Mouse (Mus musculus): ENCODE results near the gene Adam6b. TPM values are rescaled to one million over a fixed set of nuclear protein-coding genes. Genes with fewer than 3 reads are reported as not detected.
"Not testable (repeated sequence)": the region's sequence is repeated elsewhere in the genome, so short reads cannot be mapped to it uniquely, and the experiment has no call there.

The Adam6b gene
- 0.11 TPM in 1 of 2 replicates, not detected in the other for polyA plus RNA-seq (2012; rRNA removed)

DNA sequence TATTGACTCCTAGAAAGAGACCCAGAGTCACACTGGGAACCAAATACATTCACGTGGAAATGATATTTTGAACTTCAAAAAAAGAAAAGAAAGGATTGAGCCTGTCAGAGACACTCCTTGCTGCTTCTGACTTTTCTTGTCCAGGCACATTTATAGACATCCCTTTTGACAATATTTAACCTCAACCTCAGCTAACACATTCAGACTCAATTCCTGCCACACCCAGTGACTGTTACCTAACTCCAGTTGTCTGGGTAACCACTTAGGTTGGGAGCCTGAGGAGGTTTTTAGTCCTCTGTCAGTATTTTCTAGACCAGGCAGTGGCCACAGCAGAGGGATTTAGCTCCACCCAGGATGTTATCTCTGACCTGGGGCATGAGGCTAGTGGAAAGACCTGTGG, at the start of gene Adam6b:
Gene Adam6b (plus strand): TSS at position 301 of the 400 bp plus-strand sequence.
- H3K4me1 ChIP-seq (replicated peaks; ENCODE audit: control insufficient read depth, insufficient read depth, low read length); H3K36me3 ChIP-seq (ENCODE audit: control insufficient read depth, insufficient read depth, low read length); H3K27ac ChIP-seq (ENCODE audit: control insufficient read depth, insufficient read depth, low read length); H3K27me3 ChIP-seq (ENCODE audit: control insufficient read depth, insufficient read depth, low read length); H3K4me3 ChIP-seq (ENCODE audit: control insufficient read depth, insufficient read depth, low read length); DNase-seq: not testable (repeated sequence)
- WGBS, result 70% methylated on average over 1 of the region's 1 CpGs

GRCm38 (mm10) chr12:113446061-113446460, 43.2 kb upstream of the Adam6b start:
- H3K36me3 ChIP-seq (ENCODE audit: control insufficient read depth, insufficient read depth, low read length), result no peaks in the 10 kb centered on the region
- H3K27ac ChIP-seq (ENCODE audit: control insufficient read depth, insufficient read depth, low read length), result no peak overlapping the region
- peaks cover 18% of the 10 kb centered on the region for H3K4me1 ChIP-seq (replicated peaks; ENCODE audit: control insufficient read depth, insufficient read depth, low read length)
- TF ChIP-seq CTCF (IDR thresholded peaks at IDR 0.05; ENCODE audit: borderline replicate concordance, control insufficient read depth, extremely low read depth, insufficient read depth, low read length, poor library complexity), result no peak
- no peak for TF ChIP-seq POLR2A (IDR thresholded peaks at IDR 0.05; ENCODE audit: control insufficient read depth, extremely low read depth, insufficient read depth, low read length, poor library complexity)
- H3K4me3 ChIP-seq (ENCODE audit: control insufficient read depth, insufficient read depth, low read length), result no peak overlapping the region
- peak; percentile 38 for DNase-seq
- no peaks in the 10 kb centered on the region for H3K27me3 ChIP-seq (ENCODE audit: control insufficient read depth, insufficient read depth, low read length)
- 0% methylated on average over 1 of the region's 1 CpGs for WGBS

GRCm38 (mm10) chr12:113476164-113476563, 13.1 kb upstream of the Adam6b start:
- TF ChIP-seq CTCF (IDR thresholded peaks at IDR 0.05; ENCODE audit: borderline replicate concordance, control insufficient read depth, extremely low read depth, insufficient read depth, low read length, poor library complexity) (no peak), POLR2A (IDR thresholded peaks at IDR 0.05; ENCODE audit: control insufficient read depth, extremely low read depth, insufficient read depth, low read length, poor library complexity) (no peak)
- Histone ChIP-seq H3K27ac (ENCODE audit: control insufficient read depth, insufficient read depth, low read length) (no peak overlapping the region), H3K36me3 (ENCODE audit: control insufficient read depth, insufficient read depth, low read length) (no peaks in the 10 kb centered on the region), H3K4me1 (replicated peaks; ENCODE audit: control insufficient read depth, insufficient read depth, low read length) (peaks cover 6% of the 10 kb centered on the region), H3K27me3 (ENCODE audit: control insufficient read depth, insufficient read depth, low read length) (no peaks in the 10 kb centered on the region), H3K4me3 (ENCODE audit: control insufficient read depth, insufficient read depth, low read length) (no peak overlapping the region)
- no peak for DNase-seq
- WGBS, result 92% methylated on average over 2 of the region's 2 CpGs

- H3K4me3 ChIP-seq (ENCODE audit: control insufficient read depth, insufficient read depth, low read length), result no peak overlapping the region
- H3K27ac ChIP-seq (ENCODE audit: control insufficient read depth, insufficient read depth, low read length), result no peak overlapping the region
- peaks cover 4% of the 10 kb centered on the region; the same call in 1 of the 2 replicates for H3K4me1 ChIP-seq (replicated peaks; ENCODE audit: control insufficient read depth, insufficient read depth, low read length)
- no peaks in the 10 kb centered on the region for H3K27me3 ChIP-seq (ENCODE audit: control insufficient read depth, insufficient read depth, low read length)
- DNase-seq, result no peak
- WGBS, result 83% methylated on average over 2 of the region's 2 CpGs
- TF ChIP-seq POLR2A (IDR thresholded peaks at IDR 0.05; ENCODE audit: control insufficient read depth, extremely low read depth, insufficient read depth, low read length, poor library complexity), result no peak
- TF ChIP-seq CTCF (IDR thresholded peaks at IDR 0.05; ENCODE audit: borderline replicate concordance, control insufficient read depth, extremely low read depth, insufficient read depth, low read length, poor library complexity), result no peak
- H3K36me3 ChIP-seq (ENCODE audit: control insufficient read depth, insufficient read depth, low read length), result no peaks in the 10 kb centered on the region
Measured at GRCm38 (mm10) chr12:113482147-113482546, 7.2 kb upstream of the Adam6b start.

DNA sequence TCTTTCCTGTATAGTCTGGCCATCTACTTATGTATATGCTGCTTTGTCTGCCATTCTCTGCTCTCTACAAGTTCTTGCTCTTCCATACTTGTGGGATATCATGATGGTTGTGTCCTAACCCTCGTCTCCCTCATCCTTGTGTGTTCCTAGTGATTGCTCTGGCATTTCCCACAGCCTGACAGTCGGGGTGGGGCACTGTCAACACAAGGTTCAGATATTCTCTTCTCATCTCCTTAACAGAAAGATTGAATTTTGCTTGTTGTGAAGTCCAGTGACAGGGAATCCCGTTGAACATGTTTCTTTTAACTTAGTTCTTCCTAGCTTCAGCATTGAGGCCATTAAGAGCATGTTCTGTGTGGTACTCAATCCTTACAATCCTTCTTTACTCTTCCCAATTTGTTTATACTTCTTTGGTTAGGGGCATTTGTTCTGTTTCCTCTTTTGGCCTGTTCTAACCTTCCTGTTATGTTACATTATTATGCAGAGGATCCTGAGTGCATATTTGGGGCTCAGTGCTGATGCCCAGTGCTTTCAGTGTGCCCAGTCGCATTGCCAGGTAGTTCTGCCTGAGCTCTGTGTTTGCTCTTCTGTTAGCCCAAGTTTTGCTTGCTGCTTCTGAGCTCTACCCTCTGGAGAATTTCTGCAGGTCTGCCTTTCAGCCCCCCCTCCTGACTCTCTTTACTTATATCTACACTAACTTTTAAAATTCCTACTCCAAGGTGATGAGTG, 6.5 kb upstream of the Adam6b start:
- DNase-seq, result no peak
- no peaks in the 10 kb centered on the region for H3K27me3 ChIP-seq (ENCODE audit: control insufficient read depth, insufficient read depth, low read length)
- H3K36me3 ChIP-seq (ENCODE audit: control insufficient read depth, insufficient read depth, low read length), result no peaks in the 10 kb centered on the region
- H3K4me1 ChIP-seq (replicated peaks; ENCODE audit: control insufficient read depth, insufficient read depth, low read length), result peaks cover 4% of the 10 kb centered on the region; the same call in 1 of the 2 replicates
- H3K27ac ChIP-seq (ENCODE audit: control insufficient read depth, insufficient read depth, low read length), result no peak overlapping the region
- TF ChIP-seq CTCF (IDR thresholded peaks at IDR 0.05; ENCODE audit: borderline replicate concordance, control insufficient read depth, extremely low read depth, insufficient read depth, low read length, poor library complexity) (no peak), POLR2A (IDR thresholded peaks at IDR 0.05; ENCODE audit: control insufficient read depth, extremely low read depth, insufficient read depth, low read length, poor library complexity) (no peak)
- 71% methylated on average over 4 of the region's 4 CpGs for WGBS
- H3K4me3 ChIP-seq (ENCODE audit: control insufficient read depth, insufficient read depth, low read length), result no peak overlapping the region

GRCm38 (mm10) chr12:113483492-113484162, 5.7 kb upstream of the Adam6b start:
- TF ChIP-seq CTCF (IDR thresholded peaks at IDR 0.05; ENCODE audit: borderline replicate concordance, control insufficient read depth, extremely low read depth, insufficient read depth, low read length, poor library complexity) (no peak), POLR2A (IDR thresholded peaks at IDR 0.05; ENCODE audit: control insufficient read depth, extremely low read depth, insufficient read depth, low read length, poor library complexity) (no peak)
- Histone ChIP-seq H3K27me3 (ENCODE audit: control insufficient read depth, insufficient read depth, low read length) (no peaks in the 10 kb centered on the region), H3K4me1 (replicated peaks; ENCODE audit: control insufficient read depth, insufficient read depth, low read length) (peaks cover 4% of the 10 kb centered on the region; the same call in 1 of the 2 replicates), H3K27ac (ENCODE audit: control insufficient read depth, insufficient read depth, low read length) (no peak overlapping the region), H3K36me3 (ENCODE audit: control insufficient read depth, insufficient read depth, low read length) (no peaks in the 10 kb centered on the region), H3K4me3 (ENCODE audit: control insufficient read depth, insufficient read depth, low read length) (no peak overlapping the region)
- WGBS, result 99% methylated on average over 2 of the region's 2 CpGs
- no peak for DNase-seq

Data from thymus, adult 2 months (tissue).